Mouse (Mus musculus): Measurements from ENCODE around the gene Gm21409. TPM values are rescaled to one million over a fixed set of nuclear protein-coding genes. Genes with fewer than 3 reads are reported as not detected.
"Not testable (repeated sequence)": the region's sequence is repeated elsewhere in the genome, so short reads cannot be mapped to it uniquely, and the experiment has no call there.

Gm21409 gene
- not detected in 2 replicates for polyA plus RNA-seq (2015; fragmentation: Nextera tagmentation; extraction: Ambion mirVana)

DNA sequence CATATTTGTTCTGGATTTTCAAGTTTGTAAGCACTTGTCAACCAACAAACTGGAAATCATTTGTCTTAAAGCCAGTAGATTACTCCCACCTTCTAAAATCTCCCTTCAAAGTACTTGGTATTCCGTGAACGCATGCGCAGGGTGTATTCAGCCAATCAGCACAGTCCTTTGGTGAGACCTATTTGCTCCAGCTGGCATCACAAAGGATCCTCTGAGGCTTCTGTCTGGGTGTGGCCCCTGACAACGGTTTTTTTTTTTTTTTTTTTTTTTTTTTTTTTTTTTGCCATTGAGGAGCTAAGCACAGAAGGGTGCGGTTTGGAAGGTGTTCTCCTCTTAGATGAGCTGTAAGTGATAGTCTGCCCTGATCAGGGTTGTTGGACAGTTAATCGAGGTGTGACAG lies at the start of gene Gm21409:
Gene Gm21409 (plus strand): TSS at position 301 of the 400 bp plus-strand sequence.
- not testable (repeated sequence) for H3K36me3 ChIP-seq

More for the DNA sequence above, at the start of gene Gm21409:
- H3K27ac ChIP-seq; H3K27me3 ChIP-seq; H3K4me1 ChIP-seq; ATAC-seq (ENCODE audit: insufficient number of reproducible peaks, low FRiP score, low TSS enrichment, low read depth); H3K4me2 ChIP-seq; H3K9ac ChIP-seq; H3K9me3 ChIP-seq; H3K4me3 ChIP-seq: not testable (repeated sequence)
- no CpG with 5 or more reads among the region's 6 CpGs for WGBS

Other genes with a start within 250 kb of the Gm21409 start
- gene Gm21394, start 181.8 kb upstream of the Gm21409 start, polyA plus RNA-seq (2015; fragmentation: Nextera tagmentation; extraction: Ambion mirVana) = not detected in 2 replicates

Measured in limb, embryonic 15.5 days (tissue).